Mouse (Mus musculus) CH12.LX (cell line): Measurements from ENCODE around the gene Actn4. TPM values are rescaled to one million over a fixed set of nuclear protein-coding genes. Genes with fewer than 3 reads are reported as not detected.
"Not testable (repeated sequence)": the region's sequence is repeated elsewhere in the genome, so short reads cannot be mapped to it uniquely, and the experiment has no call there.

Source experiments
- DNase-seq: peaks from one replicate; pipeline ENCODE4 v3.0.0-alpha.2; 2013; ENCODE audit errors: extremely low read depth
- H3K27ac ChIP-seq: 2 replicates; pipeline ENCODE4 v1.5.1; 2012; ENCODE audit warnings: low read depth, mild to moderate bottlenecking, control low read depth, moderate library complexity; ENCODE audit not compliant: insufficient read depth
- H3K27me3 ChIP-seq: replicated peaks from 2 replicates; pipeline ENCODE3; 2012; ENCODE audit warnings: inconsistent platforms
- H3K36me3 ChIP-seq, 2 experiments: replicated peaks in 1 of 2; 2 replicates each; pipeline versions ENCODE3 to v1.6.1; 2012; ENCODE audit warnings: inconsistent platforms in 1 of 2, low read length in 1 of 2, mild to moderate bottlenecking in 1 of 2, mixed read lengths in 1 of 2, moderate library complexity in 1 of 2; ENCODE audit not compliant: control insufficient read depth in 1 of 2, insufficient read depth in 1 of 2
- H3K4me1 ChIP-seq, 2 experiments: 2 replicates each; pipeline ENCODE4 v1.6.1; 2012; ENCODE audit warnings: inconsistent platforms in 1 of 2, moderate library complexity in 1 of 2; ENCODE audit not compliant: insufficient read depth in 2 of 2, control insufficient read depth in 1 of 2
- H3K4me2 ChIP-seq: 2 replicates; pipeline ENCODE4 v1.6.1; 2012; ENCODE audit warnings: low read depth, mild to moderate bottlenecking, control low read depth; ENCODE audit not compliant: poor library complexity, insufficient read depth, severe bottlenecking
- H3K4me3 ChIP-seq, 3 experiments: fragments of 150-350 bp in 1 of 3; sonication (generic) in 1 of 3; replicated peaks in 1 of 3; 2 replicates each; pipeline versions ENCODE3 to v1.5.1; 2011 to 2012; ENCODE audit warnings: low read depth in 2 of 3, low read length in 2 of 3, mild to moderate bottlenecking in 2 of 3, moderate library complexity in 2 of 3, control low read depth in 1 of 3, improper control_type of control experiment in 1 of 3, inconsistent platforms in 1 of 3, mixed read lengths in 1 of 3; ENCODE audit not compliant: poor library complexity in 1 of 3
- H3K79me2 ChIP-seq: replicated peaks from 2 replicates; pipeline ENCODE4 v1.6.1; 2012; ENCODE audit warnings: mild to moderate bottlenecking, moderate library complexity; ENCODE audit not compliant: control insufficient read depth, poor library complexity, insufficient read depth, severe bottlenecking; ENCODE audit errors: extremely low read depth
- H3K9ac ChIP-seq: 2 replicates; pipeline ENCODE4 v1.6.1; 2012; ENCODE audit warnings: low read depth, mild to moderate bottlenecking, control low read depth, moderate library complexity; ENCODE audit not compliant: insufficient read depth
- H3K9me3 ChIP-seq: replicated peaks from 2 replicates; pipeline ENCODE3; 2012; ENCODE audit warnings: low read length, inconsistent platforms, mixed read lengths
- BHLHE40 ChIP-seq: IDR thresholded peaks from 2 replicates; pipeline ENCODE4 v1.6.1; 2011; ENCODE audit warnings: mild to moderate bottlenecking, low read depth, low read length, improper control_type of control experiment
- CHD1 ChIP-seq: IDR thresholded peaks from 2 replicates; pipeline ENCODE4 v1.6.1; 2012; ENCODE audit warnings: low read depth, low read length, improper control_type of control experiment, inconsistent platforms
- GABPA ChIP-seq: IDR thresholded peaks from 2 replicates; pipeline ENCODE4 v1.6.1; 2012; ENCODE audit warnings: low read depth, low read length, improper control_type of control experiment, inconsistent platforms; ENCODE audit not compliant: insufficient replicate concordance
- IRF4 ChIP-seq: IDR thresholded peaks from 2 replicates; pipeline ENCODE4 v1.6.1; 2014; ENCODE audit warnings: low read depth, mild to moderate bottlenecking, inconsistent platforms, low read length, improper control_type of control experiment
- JUN ChIP-seq: IDR thresholded peaks from 2 replicates; pipeline ENCODE4 v1.6.1; 2011; ENCODE audit warnings: low read depth, mild to moderate bottlenecking, low read length, improper control_type of control experiment, moderate library complexity; ENCODE audit not compliant: insufficient read depth
- KAT2A ChIP-seq: IDR thresholded peaks from 2 replicates; pipeline ENCODE4 v1.6.1; 2012; ENCODE audit warnings: low read length, improper control_type of control experiment, inconsistent platforms; ENCODE audit not compliant: insufficient replicate concordance
- MAX ChIP-seq: IDR thresholded peaks from 2 replicates; pipeline ENCODE4 v1.6.1; 2011; ENCODE audit warnings: low read length, improper control_type of control experiment
- MXI1 ChIP-seq: IDR thresholded peaks from 2 replicates; pipeline ENCODE4 v1.6.1; 2011; ENCODE audit warnings: mild to moderate bottlenecking, low read depth, low read length, improper control_type of control experiment
- MYC ChIP-seq: IDR thresholded peaks from 2 replicates; pipeline ENCODE4 v1.6.1; 2011; ENCODE audit warnings: low read depth, mild to moderate bottlenecking, improper control_type of control experiment, low read length
- NRF1 ChIP-seq: IDR thresholded peaks from 2 replicates; pipeline ENCODE4 v1.6.1; 2014; ENCODE audit warnings: low read depth, mild to moderate bottlenecking, inconsistent platforms, low read length, improper control_type of control experiment, moderate library complexity
- RAD21 ChIP-seq: IDR thresholded peaks from 2 replicates; pipeline ENCODE4 v1.6.1; 2011; ENCODE audit warnings: low read depth, mild to moderate bottlenecking, low read length, improper control_type of control experiment, moderate library complexity
- SIN3A ChIP-seq: IDR thresholded peaks from 2 replicates; pipeline ENCODE4 v1.6.1; 2012; ENCODE audit warnings: low read length, improper control_type of control experiment, inconsistent platforms
- SMC3 ChIP-seq: IDR thresholded peaks from 2 replicates; pipeline ENCODE4 v1.6.1; 2011; ENCODE audit warnings: low read depth, low read length, improper control_type of control experiment
- TBP ChIP-seq: conservative IDR thresholded peaks from 2 replicates; pipeline ENCODE4 v1.6.1; 2011; ENCODE audit warnings: low read depth, low read length, improper control_type of control experiment
- TCF12 ChIP-seq: IDR thresholded peaks from 2 replicates; pipeline ENCODE4 v1.6.1; 2014; ENCODE audit warnings: low read depth, mild to moderate bottlenecking, inconsistent platforms, low read length, improper control_type of control experiment
- USF2 ChIP-seq: conservative IDR thresholded peaks from 2 replicates; pipeline ENCODE4 v1.6.1; 2011; ENCODE audit warnings: low read depth, low read length, improper control_type of control experiment
- ZKSCAN1 ChIP-seq: IDR thresholded peaks from 2 replicates; pipeline ENCODE4 v1.6.1; 2012; ENCODE audit warnings: low read depth, inconsistent platforms, low read length, improper control_type of control experiment, borderline replicate concordance
- ZMIZ1 ChIP-seq: IDR thresholded peaks from 2 replicates; pipeline ENCODE4 v1.6.1; 2012; ENCODE audit warnings: low read depth, mild to moderate bottlenecking, inconsistent platforms, low read length, improper control_type of control experiment
- ZNF384 ChIP-seq: IDR thresholded peaks from 2 replicates; pipeline ENCODE4 v1.6.1; 2012; ENCODE audit warnings: low read depth, low read length, improper control_type of control experiment, inconsistent platforms
- dilution Hi-C: fragments of 300-500 bp; cut with MboI; formaldehyde crosslinking; loops from 2 replicates; pipeline ENCODE4 v1.14.3; 2020; ENCODE audit warnings: low sequenced_read_pairs; ENCODE audit not compliant: extremely low pct_unique_long_range_greater_than_20kb, extremely low pct_ligation_motif_present
- in situ Hi-C: fragments of 300-500 bp; cut with MboI; formaldehyde crosslinking; loops from 3 replicates; pipeline ENCODE4 v1.14.3; 2019; ENCODE audit warnings: low sequenced_read_pairs, low pct_ligation_motif_present, low pct_unique_long_range_greater_than_20kb, mixed read lengths
- polyA plus RNA-seq: library from polyadenylated mRNA; unstranded; fragments of >175 nt; gene quantifications from 2 replicates; pipeline ENCODE4 v1.2.1, GENCODE M21; 2012; ENCODE audit warnings: low read depth; ENCODE audit not compliant: insufficient read length
- total RNA-seq, 2 experiments: library from RNA; depleted of rRNA; stranded (reverse); fragments of 300-350 nt in 1 of 2; fragments of >200 nt in 1 of 2; gene quantifications; 2 replicates each; pipeline ENCODE4 v1.2.3; 2012 to 2014

Gene Actn4
- total and polyA plus RNA-seq, 3 experiments, result 56.9 to 145 (median 63.4) TPM

- Histone ChIP-seq H3K36me3 (peaks cover 36 to 60% of the 10 kb centered on the region in 2 experiments), H3K27me3 (no peaks in the 10 kb centered on the region), H3K4me2 (no peak overlapping the region), H3K4me3 (no peak overlapping the region), H3K4me1 (peaks cover 6 to 35% of the 10 kb centered on the region in 2 experiments), H3K27ac (no peak overlapping the region), H3K9ac (no peak overlapping the region), H3K9me3 (no peaks in the 10 kb centered on the region), H3K79me2 (no peaks in the 10 kb centered on the region)
- no peak for TF ChIP-seq RAD21
- no peak for TF ChIP-seq IRF4
- TF ChIP-seq KAT2A, result no peak
- no peak for TF ChIP-seq BHLHE40
- dilution Hi-C loops (no loop called here), in situ Hi-C loops (no loop called here)
- DNase-seq, result no peak
Observed at GRCm38 (mm10) chr7:28969672-28970394, 7.7 kb upstream of the Actn4 start.

- Histone ChIP-seq H3K4me1 (peaks cover 6 to 35% of the 10 kb centered on the region in 2 experiments), H3K9me3 (no peaks in the 10 kb centered on the region)
- TF ChIP-seq JUN (no peak), KAT2A (no peak), TCF12 (no peak), ZMIZ1 (no peak), CHD1 (no peak), SMC3 (no peak), USF2 (no peak), RAD21 (no peak), GABPA (no peak), ZKSCAN1 (no peak), MAX (no peak), MXI1 (no peak), NRF1 (no peak), TBP (no peak), ZNF384 (no peak), MYC (no peak), SIN3A (no peak), IRF4 (no peak)
- TF ChIP-seq, all 38 proteins: peak for 0
- Histone ChIP-seq H3K27me3 (no peaks in the 10 kb centered on the region), H3K4me3 (no peak overlapping the region), H3K79me2 (no peaks in the 10 kb centered on the region), H3K9ac (no peak overlapping the region), H3K27ac (no peak overlapping the region), H3K4me2 (no peak overlapping the region), H3K36me3 (peaks cover 31 to 55% of the 10 kb centered on the region in 2 experiments)
- dilution Hi-C loops (no loop called here), in situ Hi-C loops (no loop called here)
- no peak for DNase-seq
Observed at GRCm38 (mm10) chr7:28969271-28969670, 7.1 kb upstream of the Actn4 start.

GRCm38 (mm10) chr7:28968120-28968519, 6.0 kb upstream of the Actn4 start:
- Histone ChIP-seq H3K4me1 (peaks cover 6 to 29% of the 10 kb centered on the region in 2 experiments), H3K36me3 (peaks cover 20 to 43% of the 10 kb centered on the region in 2 experiments)
- H3K4me3 ChIP-seq, H3K4me2 ChIP-seq, dilution Hi-C loops, in situ Hi-C loops, H3K9me3 ChIP-seq, H3K79me2 ChIP-seq, H3K27me3 ChIP-seq, H3K9ac ChIP-seq, DNase-seq, H3K27ac ChIP-seq: not testable (repeated sequence)
